Mouse (Mus musculus) 3134 (cell line): ENCODE measurements around the gene Myadml2.

Source experiments
- DNase-seq: peaks from one replicate; pipeline ENCODE4 v3.0.0-alpha.2; 2011; ENCODE audit warnings: low spot score; ENCODE audit not compliant: insufficient read length; ENCODE audit errors: extremely low read depth

The Myadml2 gene

GRCm38 (mm10) chr11:120613976-120614375 is 34.0 kb downstream of the Myadml2 start:
- DNase-seq = no peak

GRCm38 (mm10) chr11:120613481-120613972 is 34.4 kb downstream of the Myadml2 start:
- DNase-seq = no peak

- DNase-seq = no peak
Observed at GRCm38 (mm10) chr11:120612763-120613162, 35.2 kb downstream of the Myadml2 start.

GRCm38 (mm10) chr11:120610477-120611046 is 37.4 kb downstream of the Myadml2 start:
- DNase-seq = no peak

GRCm38 (mm10) chr11:120609250-120609649 is 38.7 kb downstream of the Myadml2 start:
- no peak for DNase-seq

GRCm38 (mm10) chr11:120608241-120609034 is 39.5 kb downstream of the Myadml2 start, which contains the start of gene Npb:
Npb (plus strand) TSS chr11:120608477.
- no peak for DNase-seq

- DNase-seq = no peak
Observed at GRCm38 (mm10) chr11:120606764-120607163, 41.2 kb downstream of the Myadml2 start.

GRCm38 (mm10) chr11:120605667-120606066 is 42.3 kb downstream of the Myadml2 start:
- no peak for DNase-seq

GRCm38 (mm10) chr11:120603545-120603944 is 44.4 kb downstream of the Myadml2 start:
- DNase-seq = no peak

- DNase-seq = no peak
Observed at GRCm38 (mm10) chr11:120600716-120601115, 47.2 kb downstream of the Myadml2 start.

GRCm38 (mm10) chr11:120598990-120599549 is 48.9 kb downstream of the Myadml2 start:
- DNase-seq = no peak

- DNase-seq = peak; percentile 98
Observed at GRCm38 (mm10) chr11:120598283-120598989, 49.5 kb downstream of the Myadml2 start, which contains the start of the genes Alyref and Anapc11. Alyref (minus strand) TSS chr11:120598365. Anapc11 (plus strand) TSS chr11:120598421.

- DNase-seq = peak; percentile 64
Observed at GRCm38 (mm10) chr11:120597240-120598235, 50.4 kb downstream of the Myadml2 start.
